1 mouse cellular context compared by ENCODE assay signal in the genomic region with DNA sequence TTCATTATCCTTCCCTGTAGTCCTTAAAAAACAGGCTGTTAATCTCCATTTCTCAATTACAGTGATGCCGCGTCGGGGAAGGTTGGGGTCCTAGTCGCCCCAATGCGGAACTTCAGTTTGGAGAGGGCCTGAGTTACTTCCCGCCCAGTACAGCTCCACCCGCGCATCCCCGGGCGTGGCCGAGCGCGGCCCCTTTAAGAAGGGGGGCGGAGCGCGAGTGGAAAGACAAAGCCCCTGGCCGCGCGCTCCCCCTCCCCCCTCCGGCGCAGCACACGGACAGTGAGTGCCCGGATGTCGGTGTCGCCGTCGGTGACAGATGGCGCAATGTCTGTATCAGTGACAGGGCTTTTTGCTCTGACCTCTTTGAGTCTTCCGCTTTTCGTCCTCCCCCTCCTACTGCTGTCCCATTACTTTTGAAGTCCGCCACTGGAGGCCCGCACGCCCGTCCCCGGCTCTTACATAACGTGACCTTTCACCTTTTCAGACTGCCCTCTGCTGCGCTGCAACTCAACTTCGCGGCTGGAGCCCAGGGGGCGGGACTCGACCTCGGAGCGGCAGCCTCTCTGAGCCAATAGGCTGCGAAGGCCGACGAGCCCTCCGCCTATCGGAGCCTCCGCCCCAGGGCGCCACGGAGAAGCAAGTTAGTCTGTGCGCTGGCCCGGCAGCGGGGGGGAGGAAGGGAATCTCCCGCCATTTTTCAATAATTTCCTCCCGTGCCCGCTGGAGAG.
TF ChIP-seq lines count a peak whose summit lies in the region.

A gene (plus strand): TSS at position 644 of the 728 bp plus-strand sequence.

TF ChIP-seq in MEL, 35 proteins besides CTCF, POLR2A, EP300 and RAD21 (continued from another document):
- TF ChIP-seq RCOR1 (IDR thresholded peaks at IDR 0.05; ENCODE audit: low read depth, low read length) (no peak), SMC3 (IDR thresholded peaks at IDR 0.05; ENCODE audit: low read depth, low read length) (no peak), TAL1 (IDR thresholded peaks at IDR 0.05; ENCODE audit: low read length) (no peak), GATA1 (IDR thresholded peaks at IDR 0.05; ENCODE audit: low read depth, low read length) (no peak), MEF2A (IDR thresholded peaks at IDR 0.05; ENCODE audit: extremely low read depth, insufficient replicate concordance, low read depth, low read length, poor library complexity, severe bottlenecking) (no peak), NRF1 (IDR thresholded peaks at IDR 0.05; ENCODE audit: insufficient read depth, low read depth, low read length, poor library complexity, severe bottlenecking) (peak; percentile 59; the same call in 1 of the 2 replicates), ETS1 (IDR thresholded peaks at IDR 0.05; ENCODE audit: low read depth, low read length) (peak; percentile 37; the same call in 1 of the 2 replicates), ZNF384 (IDR thresholded peaks at IDR 0.05; ENCODE audit: low read depth, low read length) (no peak), JUND (IDR thresholded peaks at IDR 0.05; ENCODE audit: low read depth, low read length) (no peak), TBP (IDR thresholded peaks at IDR 0.05; ENCODE audit: low read depth, low read length) (peak; percentile 73), KAT2A (conservative IDR thresholded peaks at IDR 0.05; ENCODE audit: low read depth, low read length) (peak; percentile 59), CHD2 (IDR thresholded peaks at IDR 0.05; ENCODE audit: low read length) (peak; percentile 49; the same call in 1 of the 2 replicates), POLR2AphosphoS5 (IDR thresholded peaks at IDR 0.05; ENCODE audit: borderline replicate concordance, low read depth, low read length) (no peak)
